Mouse (Mus musculus) mouse embryonic stem cell (cell line): ENCODE measurements around the gene Wnt7b.

ENCODE experiments used
- in situ Hi-C, 2 experiments: fragments of 300-500 bp; cut with MboI; formaldehyde crosslinking; loops; 1 replicate in 1 of 2; 3 replicates in 1 of 2; pipeline ENCODE4 v1.14.3; 2019 to 2020; ENCODE audit warnings: low sequenced_read_pairs in 2 of 2, low pct_unique_long_range_greater_than_20kb in 1 of 2, mixed read lengths in 1 of 2; ENCODE audit not compliant: unreplicated experiment in 1 of 2

Wnt7b gene

GRCm38 (mm10) chr15:85545369-85545768, 36.9 kb downstream of the Wnt7b start:
- in situ Hi-C loops, result no loop called here

- in situ Hi-C loops, result no loop called here
Measured at GRCm38 (mm10) chr15:85538170-85538569, 44.1 kb downstream of the Wnt7b start.

GRCm38 (mm10) chr15:85537151-85537550, 45.1 kb downstream of the Wnt7b start:
- in situ Hi-C loops, result no loop called here

- in situ Hi-C loops, result no loop called here
Measured at GRCm38 (mm10) chr15:85534646-85535045, 47.6 kb downstream of the Wnt7b start.

GRCm38 (mm10) chr15:85534215-85534614, 48.1 kb downstream of the Wnt7b start:
- in situ Hi-C loops, result no loop called here

- in situ Hi-C loops, result no loop called here
Measured at GRCm38 (mm10) chr15:85532063-85532462, 50.2 kb downstream of the Wnt7b start.

- in situ Hi-C loops, result no loop called here
Measured at GRCm38 (mm10) chr15:85529911-85530310, 52.4 kb downstream of the Wnt7b start.

- in situ Hi-C loops, result no loop called here
Measured at GRCm38 (mm10) chr15:85524404-85524950, 57.8 kb downstream of the Wnt7b start.

GRCm38 (mm10) chr15:85523173-85523991, 58.9 kb downstream of the Wnt7b start:
- in situ Hi-C loops, result no loop called here

GRCm38 (mm10) chr15:85519438-85519837, 62.8 kb downstream of the Wnt7b start:
- in situ Hi-C loops, result no loop called here

- in situ Hi-C loops, result loop anchor here in 1 of 2 experiments (10.0 kb wide), 1 partner anchor 77 kb away; the partner anchor contains the start of gene Wnt7b
Measured at GRCm38 (mm10) chr15:85507370-85508014, 74.8 kb downstream of the Wnt7b start.

GRCm38 (mm10) chr15:85506680-85507079, 75.6 kb downstream of the Wnt7b start:
- in situ Hi-C loops, result loop anchor here in 1 of 2 experiments (10.0 kb wide), 1 partner anchor 78 kb away; the partner anchor contains the start of gene Wnt7b

GRCm38 (mm10) chr15:85505118-85505925, 77.0 kb downstream of the Wnt7b start:
- in situ Hi-C loops, result loop anchor here in 1 of 2 experiments (10.0 kb wide), 1 partner anchor 79 kb away; the partner anchor contains the start of gene Wnt7b

GRCm38 (mm10) chr15:85503127-85503526, 79.1 kb downstream of the Wnt7b start, which contains the start of gene 7530416G11Rik:
Gene 7530416G11Rik, minus strand, starts transcription at chr15:85503227.
- in situ Hi-C loops, result loop anchor here in 1 of 2 experiments (10.0 kb wide), 1 partner anchor 82 kb away; the partner anchor contains the start of gene Wnt7b

- in situ Hi-C loops, result loop anchor here in 1 of 2 experiments (10.0 kb wide), 1 partner anchor 85 kb away; the partner anchor contains the start of gene Wnt7b
Measured at GRCm38 (mm10) chr15:85500267-85500666, 82.0 kb downstream of the Wnt7b start.

- in situ Hi-C loops, result no loop called here
Measured at GRCm38 (mm10) chr15:85497981-85498475, 84.2 kb downstream of the Wnt7b start.

GRCm38 (mm10) chr15:85497548-85497947, 84.7 kb downstream of the Wnt7b start:
- in situ Hi-C loops, result no loop called here

- in situ Hi-C loops, result loop anchor here in 1 of 2 experiments (5.0 kb wide), 1 partner anchor 88 kb away; the partner anchor contains the start of gene Wnt7b
Measured at GRCm38 (mm10) chr15:85494163-85494621, 88.1 kb downstream of the Wnt7b start.
